Mouse (Mus musculus) liver, adult (tissue): ENCODE data around the gene Cadps2.

Experiments used
- GATA4 ChIP-seq: IDR thresholded peaks from 2 replicates; pipeline ENCODE4 v1.6.1; 2014; ENCODE audit warnings: mild to moderate bottlenecking, low read length; ENCODE audit not compliant: insufficient replicate concordance

Gene Cadps2

DNA sequence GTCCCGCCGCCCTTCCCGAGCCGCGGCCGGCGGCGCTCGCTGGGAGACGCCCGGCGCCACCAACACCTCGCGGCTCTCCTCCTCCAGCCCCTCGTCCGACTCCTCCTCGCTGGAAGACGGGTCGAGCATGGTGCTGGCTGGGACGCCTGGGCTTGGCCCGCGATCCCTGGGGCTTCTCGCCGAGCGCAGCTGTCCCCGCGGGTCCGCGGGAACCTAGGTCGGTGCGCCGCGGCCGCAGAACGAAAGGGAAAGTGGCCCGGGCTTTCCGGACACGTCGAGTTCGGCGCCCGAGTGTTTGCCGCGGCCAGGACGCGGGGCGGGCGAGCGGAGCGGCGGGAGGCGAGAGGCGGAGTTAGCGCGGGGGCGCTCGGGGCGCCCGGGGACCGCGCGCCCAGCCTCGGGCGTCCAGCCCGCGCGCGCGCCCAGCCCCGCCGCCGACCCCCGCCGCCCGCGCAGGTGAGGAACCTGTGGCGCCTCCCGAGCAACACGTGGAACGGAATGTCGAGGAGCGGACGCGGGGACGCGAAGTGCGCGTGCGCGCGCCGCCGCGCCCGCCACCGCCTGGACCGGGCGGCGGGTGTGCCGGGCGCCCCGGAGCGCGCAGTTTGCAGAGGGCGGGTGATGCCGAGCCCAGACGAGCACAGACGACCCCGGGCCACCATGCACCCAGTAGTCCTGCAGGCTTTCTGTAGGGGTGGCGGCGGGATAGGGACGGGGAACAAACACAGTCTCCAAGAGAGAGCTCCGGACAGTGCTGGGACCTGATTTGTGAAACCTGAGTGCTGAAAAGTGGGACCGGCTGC, at the start of gene Cadps2:
Gene Cadps2 (minus strand): TSS at position 413 of the 803 bp plus-strand sequence.
- no peak for TF ChIP-seq GATA4

DNA sequence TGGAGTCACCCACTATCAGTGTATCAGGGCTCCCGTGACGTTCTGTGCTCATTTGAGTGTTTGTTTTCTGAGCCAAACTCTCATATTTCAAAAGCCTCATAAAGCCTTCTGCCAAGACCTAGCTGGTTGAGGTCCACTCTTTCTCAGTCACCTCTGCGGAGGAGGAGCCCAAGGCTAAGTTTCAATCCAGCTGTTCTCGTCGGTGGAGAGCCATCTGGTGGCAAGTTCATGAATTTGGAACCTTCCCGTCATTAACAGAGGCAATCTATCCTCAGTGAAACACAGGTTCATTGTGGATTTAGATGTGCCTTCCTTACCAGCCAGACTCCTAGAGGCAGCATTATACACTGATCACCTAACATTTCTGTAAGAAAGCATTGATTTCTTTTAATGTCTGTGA, 47.2 kb upstream of the Cadps2 start:
- TF ChIP-seq GATA4 = no peak

- no peak for TF ChIP-seq GATA4
Observed at GRCm38 (mm10) chr6:23876765-23877408, 37.7 kb upstream of the Cadps2 start.

- no peak for TF ChIP-seq GATA4
Observed at GRCm38 (mm10) chr6:23876363-23876762, 37.1 kb upstream of the Cadps2 start.

DNA sequence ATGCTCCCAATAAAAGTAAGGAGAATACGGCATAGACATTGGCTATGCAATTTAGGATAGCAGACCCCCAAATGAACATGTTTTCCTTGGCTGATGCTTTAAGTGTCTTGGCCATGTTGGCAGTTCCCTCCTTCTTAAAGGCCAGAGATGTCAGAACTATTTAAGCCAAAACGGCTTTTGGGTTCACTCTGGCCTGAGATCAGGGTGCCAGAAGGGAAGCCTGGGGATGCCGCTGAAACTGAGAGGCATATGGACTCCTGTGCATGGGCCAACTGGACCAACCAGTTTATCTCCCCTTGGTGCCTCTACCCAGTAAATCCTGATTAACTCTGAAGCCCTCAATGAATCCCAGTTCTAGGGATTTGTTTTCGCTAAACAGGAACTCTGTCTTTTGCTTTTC, 34.6 kb upstream of the Cadps2 start:
- TF ChIP-seq GATA4 = no peak

GRCm38 (mm10) chr6:23873231-23873630, 34.0 kb upstream of the Cadps2 start:
- no peak for TF ChIP-seq GATA4

GRCm38 (mm10) chr6:23869971-23870370, 30.8 kb upstream of the Cadps2 start:
- TF ChIP-seq GATA4 = no peak

- TF ChIP-seq GATA4 = no peak
Observed at GRCm38 (mm10) chr6:23866298-23866697, 27.1 kb upstream of the Cadps2 start.

GRCm38 (mm10) chr6:23853464-23853863, 14.2 kb upstream of the Cadps2 start:
- TF ChIP-seq GATA4 = no peak

DNA sequence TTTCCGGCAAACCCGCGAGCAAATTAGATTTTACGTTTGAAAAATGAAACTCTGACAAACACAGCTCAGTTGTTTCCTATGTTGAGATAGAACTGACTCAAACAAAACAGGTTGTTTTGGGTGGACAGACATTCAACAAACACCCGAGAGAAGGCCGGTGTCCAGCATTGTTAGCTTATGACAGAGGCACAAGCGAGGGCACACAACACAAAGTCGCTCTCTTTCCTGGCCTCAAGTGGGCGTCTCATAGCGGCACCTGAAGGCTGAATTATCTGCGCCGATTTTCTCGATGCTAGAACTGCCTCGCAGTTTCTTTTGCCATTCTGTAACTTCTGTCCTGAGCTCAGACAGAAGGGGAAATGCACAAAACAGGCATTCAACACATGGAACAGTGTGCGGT, 780 bp upstream of the Cadps2 start:
- TF ChIP-seq GATA4 = no peak

DNA sequence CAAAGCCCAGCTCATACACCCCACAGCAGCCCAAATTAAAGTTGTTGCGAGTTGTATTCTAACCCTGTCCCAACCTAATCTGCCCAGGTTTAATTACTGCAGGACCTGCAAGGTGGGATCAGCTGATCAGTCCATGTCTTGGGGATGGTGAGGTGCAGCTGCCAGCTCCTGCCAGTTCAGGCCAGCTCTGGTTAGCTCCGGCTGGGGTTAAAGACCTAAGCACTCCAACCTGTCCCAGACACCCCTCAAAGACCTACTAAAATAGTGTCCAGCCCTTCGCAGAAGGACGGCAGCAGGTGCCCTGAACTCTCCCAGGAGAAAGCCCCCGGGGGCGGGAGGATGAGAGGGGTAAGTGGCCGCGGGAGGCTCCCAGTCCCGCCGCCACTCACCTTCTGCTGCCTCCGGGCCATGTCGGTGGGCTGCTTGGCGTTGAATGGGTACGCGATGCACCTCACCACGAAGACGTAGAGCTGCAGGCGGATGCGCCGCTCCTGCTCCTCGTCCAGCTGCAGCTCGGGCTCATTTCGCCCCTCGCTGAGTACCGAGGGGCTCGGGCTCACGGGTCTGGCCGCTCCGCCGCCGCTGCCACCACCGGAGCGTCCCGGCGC, 716 bp downstream of the Cadps2 start:
- no peak for TF ChIP-seq GATA4

GRCm38 (mm10) chr6:23837631-23838030, 1.6 kb downstream of the Cadps2 start:
- no peak for TF ChIP-seq GATA4

- no peak for TF ChIP-seq GATA4
Observed at GRCm38 (mm10) chr6:23837127-23837526, 2.1 kb downstream of the Cadps2 start.

DNA sequence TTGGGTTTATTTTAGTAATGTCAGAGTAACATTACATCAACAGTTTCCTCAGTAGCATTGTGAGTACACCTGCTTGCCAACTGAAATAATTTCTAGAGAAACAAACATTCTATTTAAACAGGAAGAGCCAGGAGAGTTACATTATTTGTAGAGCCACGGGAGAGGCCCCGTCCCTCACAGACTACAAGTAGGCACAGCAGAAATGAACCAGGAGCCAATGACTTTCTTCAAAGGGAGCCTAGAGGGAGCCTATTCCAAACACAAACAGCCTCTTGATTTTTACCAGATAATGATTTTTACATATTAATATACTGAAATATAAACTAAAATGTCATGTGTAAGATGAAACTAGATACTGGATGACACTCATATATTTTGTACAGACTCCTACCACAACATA, 2.5 kb downstream of the Cadps2 start:
- no peak for TF ChIP-seq GATA4

GRCm38 (mm10) chr6:23835552-23835951, 3.7 kb downstream of the Cadps2 start:
- TF ChIP-seq GATA4 = no peak

- no peak for TF ChIP-seq GATA4
Observed at GRCm38 (mm10) chr6:23830741-23831140, 8.5 kb downstream of the Cadps2 start.
